Mouse (Mus musculus): ENCODE measurements around the gene Pogz. TPM values are rescaled to one million over a fixed set of nuclear protein-coding genes. Genes with fewer than 3 reads are reported as not detected.
"Not testable (repeated sequence)": the region's sequence is repeated elsewhere in the genome, so short reads cannot be mapped to it uniquely, and the experiment has no call there.

Pogz gene
- total RNA-seq, 1 experiment from 2014 or later, result 35.3 TPM

GRCm38 (mm10) chr3:94904759-94905158, 67.4 kb downstream of the Pogz start:
- not testable (repeated sequence) for ATAC-seq (ENCODE audit: extremely low read depth, insufficient number of reproducible peaks, low FRiP score, poor library complexity, severe bottlenecking)

- no peak for ATAC-seq (ENCODE audit: extremely low read depth, insufficient number of reproducible peaks, low FRiP score, poor library complexity, severe bottlenecking)
These were observed 69.1 kb downstream of the Pogz start for GRCm38 (mm10) chr3:94906482-94906881.

- ATAC-seq (ENCODE audit: extremely low read depth, insufficient number of reproducible peaks, low FRiP score, poor library complexity, severe bottlenecking), result no peak
These were observed 73.8 kb downstream of the Pogz start for GRCm38 (mm10) chr3:94911050-94911693.

GRCm38 (mm10) chr3:94913801-94914200, 76.4 kb downstream of the Pogz start:
- no peak for ATAC-seq (ENCODE audit: extremely low read depth, insufficient number of reproducible peaks, low FRiP score, poor library complexity, severe bottlenecking)

- no peak for ATAC-seq (ENCODE audit: extremely low read depth, insufficient number of reproducible peaks, low FRiP score, poor library complexity, severe bottlenecking)
These were observed 78.8 kb downstream of the Pogz start for GRCm38 (mm10) chr3:94915903-94916741.

GRCm38 (mm10) chr3:94917816-94918361, 80.5 kb downstream of the Pogz start:
- no peak for ATAC-seq (ENCODE audit: extremely low read depth, insufficient number of reproducible peaks, low FRiP score, poor library complexity, severe bottlenecking)

- no peak for ATAC-seq (ENCODE audit: extremely low read depth, insufficient number of reproducible peaks, low FRiP score, poor library complexity, severe bottlenecking)
These were observed 81.5 kb downstream of the Pogz start for GRCm38 (mm10) chr3:94918845-94919244.

GRCm38 (mm10) chr3:94921104-94921503, 83.7 kb downstream of the Pogz start:
- no peak for ATAC-seq (ENCODE audit: extremely low read depth, insufficient number of reproducible peaks, low FRiP score, poor library complexity, severe bottlenecking)

GRCm38 (mm10) chr3:94922333-94922732, 85.0 kb downstream of the Pogz start:
- ATAC-seq (ENCODE audit: extremely low read depth, insufficient number of reproducible peaks, low FRiP score, poor library complexity, severe bottlenecking), result no peak

GRCm38 (mm10) chr3:94924688-94925087, 87.3 kb downstream of the Pogz start:
- ATAC-seq (ENCODE audit: extremely low read depth, insufficient number of reproducible peaks, low FRiP score, poor library complexity, severe bottlenecking), result no peak

GRCm38 (mm10) chr3:94926301-94926736, 89.0 kb downstream of the Pogz start:
- ATAC-seq (ENCODE audit: extremely low read depth, insufficient number of reproducible peaks, low FRiP score, poor library complexity, severe bottlenecking), result not testable (repeated sequence)

- not testable (repeated sequence) for ATAC-seq (ENCODE audit: extremely low read depth, insufficient number of reproducible peaks, low FRiP score, poor library complexity, severe bottlenecking)
These were observed 91.6 kb downstream of the Pogz start for GRCm38 (mm10) chr3:94928979-94929378.

GRCm38 (mm10) chr3:94930386-94931266, 93.3 kb downstream of the Pogz start:
- ATAC-seq (ENCODE audit: extremely low read depth, insufficient number of reproducible peaks, low FRiP score, poor library complexity, severe bottlenecking), result not testable (repeated sequence)

GRCm38 (mm10) chr3:94931427-94932082, 94.2 kb downstream of the Pogz start:
- not testable (repeated sequence) for ATAC-seq (ENCODE audit: extremely low read depth, insufficient number of reproducible peaks, low FRiP score, poor library complexity, severe bottlenecking)

Other genes starting within 250 kb of the Pogz start
- gene Gm10972, start 194.5 kb upstream of the Pogz start, total RNA-seq (2017), result not detected in 2 replicates
- gene Tuft1, start 178.7 kb upstream of the Pogz start, total RNA-seq (2017), result 4.1 and 4.9 TPM in 2 replicates
- gene Selenbp2, start 144.0 kb upstream of the Pogz start, total RNA-seq (2017), result not detected in 2 replicates
- not detected in 2 replicates for gene Cgn, start 51.1 kb upstream of the Pogz start, total RNA-seq (2017)
- 98.0 and 111 TPM in 2 replicates for gene Psmb4, start 49.4 kb downstream of the Pogz start, total RNA-seq (2017)
- 1.4 and 1.7 TPM in 2 replicates for gene Selenbp1, start 95.5 kb downstream of the Pogz start, total RNA-seq (2017)
- gene Rfx5, start 116.5 kb downstream of the Pogz start, total RNA-seq (2017), result 38.9 and 44.0 TPM in 2 replicates
- 40.3 and 42.2 TPM in 2 replicates for gene Pi4kb, start 137.2 kb downstream of the Pogz start, total RNA-seq (2017)
- gene Zfp687, start 177.9 kb downstream of the Pogz start, total RNA-seq (2017), result 22.7 and 34.4 TPM in 2 replicates
- 163 and 195 TPM in 2 replicates for gene Psmd4, start 205.0 kb downstream of the Pogz start, total RNA-seq (2017)

Measured in neutrophil, adult 5-6 weeks (primary cell).